Mouse (Mus musculus) lung, postnatal 0 days (tissue): ENCODE measurements around the gene Tomm70a.

Source experiments
- CTCF ChIP-seq: IDR thresholded peaks from 2 replicates; pipeline ENCODE4 v1.5.1; 2016; ENCODE audit warnings: antibody characterized with exemption, mild to moderate bottlenecking
- EP300 ChIP-seq: IDR thresholded peaks from 2 replicates; pipeline ENCODE4 v1.6.1; 2016; ENCODE audit warnings: antibody characterized with exemption, mild to moderate bottlenecking, control low read depth

DNA sequence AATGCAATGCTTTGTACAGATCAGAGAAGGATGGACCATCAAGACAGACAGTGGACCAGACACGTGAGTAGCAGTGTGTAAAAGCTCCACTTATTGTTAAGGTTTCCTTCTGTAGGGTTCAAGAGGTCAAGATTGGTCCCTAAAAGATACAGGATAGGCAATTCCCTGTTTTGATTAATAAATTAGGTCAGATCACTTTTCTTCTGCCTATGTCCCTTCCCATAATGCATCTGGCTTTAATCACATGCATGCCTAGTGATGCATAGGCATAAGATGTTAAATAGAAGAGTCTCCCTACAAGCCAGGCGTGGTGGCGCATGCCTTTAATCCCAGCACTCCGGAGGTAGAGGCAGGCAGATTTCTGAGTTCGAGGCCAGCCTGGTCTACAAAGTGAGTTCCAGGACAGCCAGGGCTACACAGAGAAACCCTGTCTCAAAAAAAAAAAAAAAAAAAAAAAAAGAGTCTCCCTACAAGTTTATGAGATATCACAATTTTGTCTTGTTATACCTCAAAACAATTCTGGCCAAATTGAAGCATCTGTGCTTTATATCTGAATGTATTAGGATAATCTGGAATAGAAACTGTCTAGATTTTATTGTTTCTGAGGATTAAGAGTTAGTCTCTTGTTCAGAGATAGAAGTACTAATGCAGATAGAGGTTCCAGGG, 21.8 kb upstream of the Tomm70a start:
- TF ChIP-seq EP300 (no peak), CTCF (no peak)
